Comparison of ENCODE assay signal across 8 mouse cellular contexts in genomic region chr2:104493951-104494800, GRCm38 (mm10). TPM values are rescaled to one million over a fixed set of nuclear protein-coding genes. Genes with fewer than 3 reads are reported as not detected.
DNase-seq lines count a peak whose midpoint lies in the region; ATAC-seq and TF ChIP-seq lines count a peak whose summit lies in the region.

Gene Hipk3 (minus strand): TSS chr2:104494446.

- peak within 1 kb of the TSS; percentile 96 for H3K4me3 ChIP-seq in embryonic facial prominence, embryonic 13.5 days
- H3K4me3 ChIP-seq in heart, adult 2 months = peak within 1 kb of the TSS; percentile 88
- peak within 1 kb of the TSS; percentile 96 for H3K4me3 ChIP-seq in limb, embryonic 14.5 days (replicated peaks; ENCODE audit: low read length)
- peak within 1 kb of the TSS; percentile 98 for H3K4me3 ChIP-seq in midbrain, postnatal 0 days (ENCODE audit: low read depth, low read length)

- intact Hi-C loops in heart, adult 2 months (cut with DNase I) = loop anchor here (1.0 to 5.0 kb wide), 4 partner anchors 23 to 323 kb away; partner anchors contain the start of genes Cstf3 and Qser1

- H3K79me2 ChIP-seq in heart, adult 2 months (replicated peaks; ENCODE audit: control insufficient read depth, insufficient read depth, low read length) = no peaks in the 10 kb centered on the region; the same call in 1 of the 2 replicates

- H3K9ac ChIP-seq in embryonic facial prominence, embryonic 13.5 days = peak within 1 kb of the TSS; percentile 99
- H3K9ac ChIP-seq in heart, adult 2 months (ENCODE audit: low read depth, low read length) = peak within 1 kb of the TSS; percentile 99
- H3K9ac ChIP-seq in limb, embryonic 14.5 days (ENCODE audit: low read depth, low read length, severe bottlenecking) = peak within 1 kb of the TSS; percentile 97
- H3K9ac ChIP-seq in midbrain, postnatal 0 days (replicated peaks; ENCODE audit: low read length, poor library complexity, severe bottlenecking) = peak within 1 kb of the TSS; percentile 100

- peak; percentile 47; the same call in 1 of the 2 replicates for TF ChIP-seq POLR2A in heart, adult 2 months (IDR thresholded peaks at IDR 0.05; ENCODE audit: insufficient read depth, low read depth, low read length)
- TF ChIP-seq POLR2A in limb, embryonic 14.5 days (IDR thresholded peaks at IDR 0.05; ENCODE audit: borderline replicate concordance, extremely low read depth, insufficient read depth, insufficient read length) = 0 out of 2 replicates have a peak, but pooled peaks have one; percentile 40

- TF ChIP-seq CTCF in heart, adult 2 months (IDR thresholded peaks at IDR 0.05) = peak; percentile 72
- TF ChIP-seq CTCF in midbrain, postnatal 0 days (IDR thresholded peaks at IDR 0.05) = peak; percentile 42

- no peak for TF ChIP-seq EP300 in heart, adult 2 months (IDR thresholded peaks at IDR 0.05; ENCODE audit: insufficient read depth, low read depth, low read length)

- H3K36me3 ChIP-seq in embryonic facial prominence, embryonic 13.5 days = no peaks in the 10 kb centered on the region
- H3K36me3 ChIP-seq in heart, adult 2 months (ENCODE audit: control insufficient read depth, insufficient read depth, low read length) = peaks cover 11% of the 10 kb centered on the region
- H3K36me3 ChIP-seq in limb, embryonic 14.5 days (ENCODE audit: control insufficient read depth, insufficient read depth, low read length) = no peaks in the 10 kb centered on the region
- H3K36me3 ChIP-seq in midbrain, postnatal 0 days (ENCODE audit: insufficient read depth, low read length) = no peaks in the 10 kb centered on the region

- H3K4me2 ChIP-seq in embryonic facial prominence, embryonic 13.5 days = peak within 1 kb of the TSS; percentile 76
- peak within 1 kb of the TSS; percentile 75 for H3K4me2 ChIP-seq in limb, embryonic 14.5 days (replicated peaks; ENCODE audit: low read depth, low read length, severe bottlenecking)
- H3K4me2 ChIP-seq in midbrain, postnatal 0 days (ENCODE audit: low read depth, low read length, poor library complexity, severe bottlenecking) = peak within 1 kb of the TSS; percentile 71

- DNase-seq in 3134 (ENCODE audit: extremely low read depth, insufficient read length, low spot score) = peak; percentile 86
- peak; percentile 87 to 93 for DNase-seq in adrenal gland, postnatal 36 days
- peak; percentile 91 to 94 for DNase-seq in heart, adult 2 months
- DNase-seq in kidney, adult 9 months = peak; percentile 81
- DNase-seq in limb, embryonic 14.5 days (ENCODE audit: low spot score) = peak; percentile 82
- peak; percentile 85 for DNase-seq in midbrain, postnatal 0 days (ENCODE audit: low spot score)
- DNase-seq in spleen, postnatal 14 days (ENCODE audit: low spot score in 2 of 2) = peak; percentile 53 to 71

- peaks cover 15% of the 10 kb centered on the region for H3K4me1 ChIP-seq in embryonic facial prominence, embryonic 13.5 days
- H3K4me1 ChIP-seq in heart, adult 2 months (ENCODE audit: control insufficient read depth, insufficient read depth, low read length) = peaks cover 8% of the 10 kb centered on the region
- H3K4me1 ChIP-seq in limb, embryonic 14.5 days (ENCODE audit: control insufficient read depth, insufficient read depth, low read length) = peaks cover 9% of the 10 kb centered on the region
- peaks cover 4% of the 10 kb centered on the region; the same call in 1 of the 2 replicates for H3K4me1 ChIP-seq in midbrain, postnatal 0 days (ENCODE audit: insufficient read depth, low read length)

- H3K27ac ChIP-seq in embryonic facial prominence, embryonic 13.5 days = peak within 1 kb of the TSS; percentile 99
- H3K27ac ChIP-seq in heart, adult 2 months = peak within 1 kb of the TSS; percentile 100
- H3K27ac ChIP-seq in limb, embryonic 14.5 days (replicated peaks; ENCODE audit: low read depth, low read length) = peak within 1 kb of the TSS; percentile 99
- H3K27ac ChIP-seq in midbrain, postnatal 0 days (ENCODE audit: low read depth, low read length) = peak within 1 kb of the TSS; percentile 99

- H3K27me3 ChIP-seq in embryonic facial prominence, embryonic 13.5 days = no peaks in the 10 kb centered on the region
- H3K27me3 ChIP-seq in heart, adult 2 months (ENCODE audit: control insufficient read depth, insufficient read depth, low read length) = no peaks in the 10 kb centered on the region
- H3K27me3 ChIP-seq in limb, embryonic 14.5 days (ENCODE audit: control insufficient read depth, insufficient read depth, low read length) = no peaks in the 10 kb centered on the region
- H3K27me3 ChIP-seq in midbrain, postnatal 0 days (ENCODE audit: insufficient read depth, low read length) = no peaks in the 10 kb centered on the region

- under 1% methylated on average over 71 of the region's 98 CpGs for WGBS in embryonic facial prominence, embryonic 13.5 days
- under 1% methylated on average over 96 of the region's 98 CpGs for WGBS in heart, adult 2 months
- WGBS in limb, embryonic 14.5 days = under 1% methylated on average over 43 of the region's 98 CpGs
- WGBS in midbrain, postnatal 0 days = under 1% methylated on average over 60 of the region's 98 CpGs

- no peaks in the 10 kb centered on the region for H3K9me3 ChIP-seq in embryonic facial prominence, embryonic 13.5 days
- H3K9me3 ChIP-seq in limb, embryonic 14.5 days (ENCODE audit: control insufficient read depth, low read length) = no peaks in the 10 kb centered on the region
- H3K9me3 ChIP-seq in midbrain, postnatal 0 days (ENCODE audit: low read length) = no peaks in the 10 kb centered on the region

- peak; percentile 93 for ATAC-seq in embryonic facial prominence, embryonic 13.5 days (ENCODE audit: insufficient number of reproducible peaks, insufficient read depth, low FRiP score, low TSS enrichment, low read depth)
- peak; percentile 91 for ATAC-seq in limb, embryonic 14.5 days (ENCODE audit: low FRiP score, low read depth)
- peak; percentile 87 for ATAC-seq in midbrain, postnatal 0 days (ENCODE audit: low FRiP score)

RNA-seq across cellular contexts. Expression of gene Hipk3, which starts in this region (rescaled TPM):
- total RNA-seq in adrenal gland, postnatal 36 days (2021) = 100 to 1,000 TPM; 128 to 148 TPM
- 12.8 and 14.9 TPM in 2 replicates for polyA plus RNA-seq in embryonic facial prominence, embryonic 13.5 days (2015; fragmentation: Nextera tagmentation; extraction: Ambion mirVana)
- total RNA-seq in heart, adult 2 months (2021) = 100 to 1,000 TPM; 206 to 229 TPM
- polyA plus RNA-seq in heart, adult 2 months (2012; rRNA removed) = 66.9 and 147 TPM in 2 replicates
- 26.2 and 29.6 TPM in 2 replicates for polyA plus RNA-seq in limb, embryonic 14.5 days (2012; rRNA removed)
- polyA plus RNA-seq in limb, embryonic 14.5 days (2014; fragmentation: Nextera tagmentation; extraction: Ambion mirVana) = 27.6 and 31.4 TPM in 2 replicates
- 43.7 and 44.2 TPM in 2 replicates for total RNA-seq in midbrain, postnatal 0 days (2014; rRNA removed)
- 5.3 and 5.8 TPM in 2 replicates for polyA plus RNA-seq in midbrain, postnatal 0 days (2015; fragmentation: Nextera tagmentation; extraction: Ambion mirVana)

Comparison
In these comparisons a context has a peak if more than half of its experiments do, and no peak if none do; other contexts are left out.
1. Peak in every context shown above with its lines: DNase-seq, ATAC-seq, H3K4me3 ChIP-seq and H3K27ac ChIP-seq.